Mouse (Mus musculus): ENCODE measurements around the gene Zmat1.
A peak's percentile ranks its signal among the peaks of the same experiment; 100 is the strongest.
"Not testable (repeated sequence)": the region's sequence is repeated elsewhere in the genome, so short reads cannot be mapped to it uniquely, and the experiment has no call there.

Zmat1 gene

GRCm38 (mm10) chrX:135008720-135009470 lies at the start of gene Zmat1:
TSS of gene Zmat1 (minus strand) at chrX:135009209.
- DNase-seq: peak; percentile 82

GRCm38 (mm10) chrX:135053939-135054338 lies 44.9 kb upstream of the Zmat1 start:
- DNase-seq: not testable (repeated sequence)

- peak; percentile 58 for DNase-seq
Observed at GRCm38 (mm10) chrX:135035962-135036375, 27.0 kb upstream of the Zmat1 start.

GRCm38 (mm10) chrX:135025135-135025534 lies 16.1 kb upstream of the Zmat1 start:
- DNase-seq: no peak

GRCm38 (mm10) chrX:135011381-135011780 lies 2.4 kb upstream of the Zmat1 start:
- DNase-seq: no peak

GRCm38 (mm10) chrX:135009471-135009815 lies 434 bp upstream of the Zmat1 start:
- no peak for DNase-seq

- DNase-seq: peak; percentile 3
Observed at GRCm38 (mm10) chrX:135008021-135008420, 988 bp downstream of the Zmat1 start.

- DNase-seq: no peak
Observed at GRCm38 (mm10) chrX:134964546-134964945, 44.5 kb downstream of the Zmat1 start, which contains the start of gene Nxf2. TSS of gene Nxf2 (minus strand) at chrX:134964754.

- peak; percentile 25 for DNase-seq
Observed at GRCm38 (mm10) chrX:134963305-134964094, 45.5 kb downstream of the Zmat1 start.

- DNase-seq: peak; percentile 24
Observed at GRCm38 (mm10) chrX:134930361-134930760, 78.6 kb downstream of the Zmat1 start.

GRCm38 (mm10) chrX:134929927-134930326 lies 79.1 kb downstream of the Zmat1 start:
- no peak for DNase-seq

- peak; percentile 39 for DNase-seq
Observed at GRCm38 (mm10) chrX:134925058-134925457, 84.0 kb downstream of the Zmat1 start.

- no peak for DNase-seq
Observed at GRCm38 (mm10) chrX:134923675-134924424, 85.2 kb downstream of the Zmat1 start.

All from cerebellum, adult 8-10 months (tissue).